Mouse (Mus musculus) frontal cortex, postnatal 25 days (tissue): ENCODE data around the gene Zfp747.

Source experiments
- DNase-seq, 2 experiments: peaks; one replicate each; pipeline ENCODE4 v3.0.0; 2022; ENCODE audit warnings: low spot score in 2 of 2

The Zfp747 gene

DNA sequence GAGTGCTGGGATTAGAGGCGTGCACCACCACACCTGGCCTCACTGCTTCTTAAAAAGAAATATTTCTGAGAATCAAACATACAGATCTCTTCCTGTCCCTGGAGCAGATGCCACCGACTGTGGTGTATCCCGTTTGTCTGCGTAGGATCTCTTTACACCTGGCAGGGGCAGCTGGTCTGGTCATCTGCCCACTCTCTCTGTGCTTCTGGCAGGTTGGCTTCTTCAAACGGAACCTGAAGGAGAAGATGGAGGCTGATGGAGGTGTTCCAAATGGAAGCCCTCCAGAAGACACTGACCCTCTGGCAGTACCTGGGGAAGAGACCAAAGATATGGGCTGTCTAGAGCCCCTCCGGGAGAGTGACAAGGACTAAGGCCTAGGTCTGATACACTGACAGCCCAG, 42.6 kb downstream of the Zfp747 start:
- no peak for DNase-seq

- no peak for DNase-seq
Observed at GRCm38 (mm10) chr7:127326685-127327084, 49.2 kb downstream of the Zfp747 start.

- no peak for DNase-seq
Observed at GRCm38 (mm10) chr7:127325550-127325949, 50.3 kb downstream of the Zfp747 start.

GRCm38 (mm10) chr7:127324944-127325343, 50.9 kb downstream of the Zfp747 start:
- no peak for DNase-seq
